Mouse (Mus musculus): ENCODE measurements at regions not wholly inside any gene's neighbourhood (a gene's known extent, or its start where the extent isn't known, plus 50 kb on each side); places are given as distances from the start of the nearest gene placed in this dataset.
A peak's percentile ranks its signal among the peaks of the same experiment; 100 is the strongest.

GRCm38 (mm10) chr2:133462378-133462777 lies 89.6 kb upstream of the Bmp2 start:
- 84% methylated on average over 2 of the region's 2 CpGs for WGBS

GRCm38 (mm10) chr2:133467170-133468168 lies 84.5 kb upstream of the Bmp2 start:
- ATAC-seq (ENCODE audit: insufficient read depth, low FRiP score, low read depth) = no peak
- no peak overlapping the region for H3K9ac ChIP-seq

More at GRCm38 (mm10) chr2:133462378-133462777, 89.6 kb upstream of the Bmp2 start:
- no peak overlapping the region for H3K4me3 ChIP-seq (replicated peaks)
- no peak overlapping the region for H3K27ac ChIP-seq
- no peak overlapping the region for H3K9ac ChIP-seq
- no peaks in the 10 kb centered on the region for H3K9me3 ChIP-seq
- H3K36me3 ChIP-seq = no peaks in the 10 kb centered on the region
- ATAC-seq (ENCODE audit: insufficient read depth, low FRiP score, low read depth) = no peak
- no peaks in the 10 kb centered on the region for H3K4me1 ChIP-seq
- no peaks in the 10 kb centered on the region for H3K27me3 ChIP-seq (replicated peaks)
- no peak overlapping the region for H3K4me2 ChIP-seq

GRCm38 (mm10) chr2:133472966-133473744 lies 78.8 kb upstream of the Bmp2 start:
- no peak overlapping the region for H3K4me2 ChIP-seq
- no peak overlapping the region for H3K27ac ChIP-seq
- no peak for ATAC-seq (ENCODE audit: insufficient read depth, low FRiP score, low read depth)
- no peak overlapping the region for H3K9ac ChIP-seq
- WGBS = 65% methylated on average over 5 of the region's 5 CpGs
- H3K27me3 ChIP-seq (replicated peaks) = no peaks in the 10 kb centered on the region
- H3K4me1 ChIP-seq = no peaks in the 10 kb centered on the region
- no peaks in the 10 kb centered on the region for H3K9me3 ChIP-seq
- H3K36me3 ChIP-seq = no peaks in the 10 kb centered on the region
- H3K4me3 ChIP-seq (replicated peaks) = no peak overlapping the region

More at GRCm38 (mm10) chr2:133467170-133468168, 84.5 kb upstream of the Bmp2 start:
- WGBS = 71% methylated on average over 9 of the region's 9 CpGs
- Histone ChIP-seq H3K9me3 (no peaks in the 10 kb centered on the region), H3K27me3 (replicated peaks) (no peaks in the 10 kb centered on the region), H3K27ac (no peak overlapping the region), H3K36me3 (no peaks in the 10 kb centered on the region), H3K4me1 (no peaks in the 10 kb centered on the region), H3K4me2 (no peak overlapping the region), H3K4me3 (replicated peaks) (no peak overlapping the region)

- H3K9me3 ChIP-seq = no peaks in the 10 kb centered on the region
- no peak overlapping the region for H3K4me2 ChIP-seq
- ATAC-seq (ENCODE audit: insufficient read depth, low FRiP score, low read depth) = no peak
- no peak overlapping the region for H3K9ac ChIP-seq
- H3K36me3 ChIP-seq = no peaks in the 10 kb centered on the region
- no peaks in the 10 kb centered on the region for H3K4me1 ChIP-seq
- no peak overlapping the region for H3K27ac ChIP-seq
- H3K27me3 ChIP-seq (replicated peaks) = no peaks in the 10 kb centered on the region
- 81% methylated on average over 1 of the region's 1 CpGs for WGBS
- H3K4me3 ChIP-seq (replicated peaks) = no peak overlapping the region
Measured at GRCm38 (mm10) chr2:133474174-133474573, 77.8 kb upstream of the Bmp2 start.

GRCm38 (mm10) chr2:133480870-133481269 lies 71.1 kb upstream of the Bmp2 start:
- Histone ChIP-seq H3K4me3 (replicated peaks) (no peak overlapping the region), H3K4me2 (no peak overlapping the region), H3K4me1 (no peaks in the 10 kb centered on the region), H3K9me3 (no peaks in the 10 kb centered on the region), H3K27me3 (replicated peaks) (no peaks in the 10 kb centered on the region), H3K27ac (no peak overlapping the region), H3K9ac (no peak overlapping the region), H3K36me3 (no peaks in the 10 kb centered on the region)
- 75% methylated on average over 3 of the region's 3 CpGs for WGBS
- ATAC-seq (ENCODE audit: insufficient read depth, low FRiP score, low read depth) = no peak

GRCm38 (mm10) chr2:133481305-133481704 lies 70.7 kb upstream of the Bmp2 start:
- WGBS = 83% methylated on average over 6 of the region's 6 CpGs
- Histone ChIP-seq H3K4me2 (no peak overlapping the region), H3K27ac (no peak overlapping the region), H3K9ac (no peak overlapping the region), H3K9me3 (no peaks in the 10 kb centered on the region), H3K4me3 (replicated peaks) (no peak overlapping the region), H3K4me1 (no peaks in the 10 kb centered on the region), H3K36me3 (no peaks in the 10 kb centered on the region), H3K27me3 (replicated peaks) (no peaks in the 10 kb centered on the region)
- no peak for ATAC-seq (ENCODE audit: insufficient read depth, low FRiP score, low read depth)

- H3K4me3 ChIP-seq (replicated peaks) = no peak overlapping the region
- no peaks in the 10 kb centered on the region for H3K27me3 ChIP-seq (replicated peaks)
- H3K4me2 ChIP-seq = no peak overlapping the region
- no peak overlapping the region for H3K9ac ChIP-seq
- no peak overlapping the region for H3K27ac ChIP-seq
- H3K9me3 ChIP-seq = no peaks in the 10 kb centered on the region
- no peak for ATAC-seq (ENCODE audit: insufficient read depth, low FRiP score, low read depth)
- H3K36me3 ChIP-seq = no peaks in the 10 kb centered on the region
- no peaks in the 10 kb centered on the region for H3K4me1 ChIP-seq
- WGBS = 92% methylated on average over 3 of the region's 3 CpGs
Measured at GRCm38 (mm10) chr2:133481785-133482184, 70.2 kb upstream of the Bmp2 start.

GRCm38 (mm10) chr2:133495443-133495842 lies 56.5 kb upstream of the Bmp2 start:
- H3K27me3 ChIP-seq (replicated peaks) = no peaks in the 10 kb centered on the region
- WGBS = 65% methylated on average over 3 of the region's 3 CpGs
- no peak overlapping the region for H3K9ac ChIP-seq
- no peak overlapping the region for H3K27ac ChIP-seq
- no peak overlapping the region for H3K4me2 ChIP-seq
- H3K36me3 ChIP-seq = no peaks in the 10 kb centered on the region
- no peak for ATAC-seq (ENCODE audit: insufficient read depth, low FRiP score, low read depth)
- H3K4me3 ChIP-seq (replicated peaks) = no peak overlapping the region
- no peaks in the 10 kb centered on the region for H3K4me1 ChIP-seq
- H3K9me3 ChIP-seq = no peaks in the 10 kb centered on the region

- H3K27me3 ChIP-seq (replicated peaks) = no peaks in the 10 kb centered on the region
- no peaks in the 10 kb centered on the region for H3K9me3 ChIP-seq
- H3K36me3 ChIP-seq = no peaks in the 10 kb centered on the region
- H3K4me1 ChIP-seq = no peaks in the 10 kb centered on the region
- no peak for ATAC-seq (ENCODE audit: insufficient read depth, low FRiP score, low read depth)
- no peak overlapping the region for H3K4me3 ChIP-seq (replicated peaks)
- no peak overlapping the region for H3K27ac ChIP-seq
- H3K4me2 ChIP-seq = no peak overlapping the region
- no peak overlapping the region for H3K9ac ChIP-seq
Measured at GRCm38 (mm10) chr2:133496389-133496788, 55.6 kb upstream of the Bmp2 start.

- WGBS = 76% methylated on average over 4 of the region's 4 CpGs
- Histone ChIP-seq H3K27ac (no peak overlapping the region), H3K27me3 (replicated peaks) (no peaks in the 10 kb centered on the region), H3K36me3 (no peaks in the 10 kb centered on the region), H3K9me3 (no peaks in the 10 kb centered on the region), H3K9ac (no peak overlapping the region), H3K4me1 (no peaks in the 10 kb centered on the region), H3K4me2 (no peak overlapping the region), H3K4me3 (replicated peaks) (no peak overlapping the region)
- ATAC-seq (ENCODE audit: insufficient read depth, low FRiP score, low read depth) = no peak
Measured at GRCm38 (mm10) chr2:133497071-133497470, 54.9 kb upstream of the Bmp2 start.

GRCm38 (mm10) chr2:133497541-133498185 lies 54.3 kb upstream of the Bmp2 start:
- H3K27ac ChIP-seq = peak overlapping the region; percentile 85
- no peak overlapping the region for H3K4me2 ChIP-seq
- no peaks in the 10 kb centered on the region for H3K9me3 ChIP-seq
- H3K27me3 ChIP-seq (replicated peaks) = no peaks in the 10 kb centered on the region
- no peak overlapping the region for H3K4me3 ChIP-seq (replicated peaks)
- 53% methylated on average over 8 of the region's 8 CpGs for WGBS
- ATAC-seq (ENCODE audit: insufficient read depth, low FRiP score, low read depth) = no peak
- no peaks in the 10 kb centered on the region for H3K4me1 ChIP-seq
- H3K36me3 ChIP-seq = no peaks in the 10 kb centered on the region
- no peak overlapping the region for H3K9ac ChIP-seq

- Histone ChIP-seq H3K4me3 (replicated peaks) (no peak overlapping the region), H3K36me3 (no peaks in the 10 kb centered on the region), H3K9ac (no peak overlapping the region), H3K4me2 (no peak overlapping the region), H3K27me3 (replicated peaks) (no peaks in the 10 kb centered on the region), H3K27ac (peak overlapping the region; percentile 85), H3K9me3 (no peaks in the 10 kb centered on the region), H3K4me1 (no peaks in the 10 kb centered on the region)
- WGBS = 41% methylated on average over 2 of the region's 2 CpGs
- peak; percentile 71; the same call in 1 of the 2 replicates for ATAC-seq (ENCODE audit: insufficient read depth, low FRiP score, low read depth)
Measured at GRCm38 (mm10) chr2:133498186-133498571, 53.8 kb upstream of the Bmp2 start.
